Mouse (Mus musculus) heart, postnatal 0 days (tissue): ENCODE results near the gene S100pbp.

Experiments used
- CTCF ChIP-seq: IDR thresholded peaks from 2 replicates; pipeline ENCODE4 v1.5.1; 2016; ENCODE audit warnings: antibody characterized with exemption, control low read depth, low read depth
- EP300 ChIP-seq: IDR thresholded peaks from 2 replicates; pipeline ENCODE4 v1.6.1; 2016; ENCODE audit warnings: antibody characterized with exemption, low read depth

DNA sequence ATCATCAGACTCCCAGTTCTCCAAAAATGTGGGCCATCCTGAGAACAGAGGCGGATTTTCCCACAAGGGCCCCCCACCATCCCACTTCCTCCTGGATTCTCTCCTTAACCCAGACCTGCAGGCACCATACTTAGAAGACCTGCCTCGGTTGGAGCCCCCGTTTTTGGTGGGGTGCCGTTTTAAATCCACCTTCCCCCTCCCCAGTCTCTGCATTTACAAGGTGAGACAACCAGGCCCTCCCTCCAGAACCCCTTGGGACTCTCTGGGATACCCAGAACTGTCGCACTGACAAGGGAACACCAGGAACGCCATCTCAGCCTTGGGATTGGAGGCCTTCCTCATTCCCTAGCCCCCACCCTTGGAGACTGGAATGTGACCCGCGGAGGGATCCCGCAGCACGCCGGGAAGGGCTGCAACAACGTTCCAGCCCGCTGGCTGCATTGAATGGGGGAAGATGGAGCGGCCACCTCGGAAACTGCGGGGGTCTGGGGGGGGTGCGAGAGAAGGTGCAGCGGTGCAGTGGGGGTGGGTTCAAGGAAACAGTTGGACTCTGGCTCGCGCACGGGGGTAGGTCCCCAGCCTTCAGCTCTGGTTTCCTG lies 48.4 kb upstream of the S100pbp start:
- TF ChIP-seq EP300 (no peak), CTCF (no peak)
